Mouse (Mus musculus): Measurements from ENCODE around the gene Ccdc65.

DNA sequence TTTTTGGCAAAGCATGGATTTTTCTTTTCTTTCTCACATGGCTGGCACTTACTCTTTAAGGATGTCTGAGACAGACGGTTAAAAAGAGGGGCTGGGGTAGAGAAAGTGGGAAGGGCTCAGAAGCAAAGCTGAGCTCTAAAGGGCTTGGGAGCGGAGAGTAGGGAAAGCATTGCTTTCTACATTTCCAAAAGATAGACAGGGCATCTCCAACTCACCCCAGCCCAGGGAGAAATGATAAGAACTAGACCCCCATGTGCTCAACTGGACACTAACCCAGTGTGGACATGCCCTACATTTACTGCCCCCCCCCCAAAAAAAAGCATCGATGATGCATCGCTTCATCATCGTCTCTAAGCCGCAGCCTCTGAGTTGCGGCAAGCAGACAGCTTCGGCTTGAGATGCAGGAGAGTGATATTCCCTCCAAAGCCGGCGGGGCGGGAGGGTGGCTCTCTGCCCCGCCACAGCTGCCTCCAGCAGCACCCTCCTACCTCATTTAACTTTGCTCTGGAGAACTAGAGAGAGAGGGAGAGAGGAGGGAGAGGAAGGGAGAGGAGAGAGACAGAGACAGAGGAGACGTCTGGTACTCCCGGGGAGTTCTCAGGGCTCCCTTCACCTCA, 32.3 kb upstream of the Ccdc65 start:
- TF ChIP-seq CTCF (IDR thresholded peaks at IDR 0.05; ENCODE audit: low read depth): no peak
- no peak for TF ChIP-seq EP300 (optimal IDR thresholded peaks at IDR 0.05)
